Mouse (Mus musculus): ENCODE measurements at regions not wholly inside any gene's neighbourhood (a gene's known extent, or its start where the extent isn't known, plus 50 kb on each side); places are given as distances from the start of the nearest gene placed in this dataset.

- DNase-seq (ENCODE audit: low spot score in 2 of 2) = no peak
- intact Hi-C loops (cut with DNase I) = no loop called here
Observed at GRCm38 (mm10) chr3:138654610-138655371, 87.2 kb upstream of the Tspan5 start.

- no peak for DNase-seq (ENCODE audit: low spot score in 2 of 2)
- intact Hi-C loops (cut with DNase I) = no loop called here
Observed at GRCm38 (mm10) chr3:138655479-138655878, 86.5 kb upstream of the Tspan5 start.

GRCm38 (mm10) chr3:138662625-138663024, 79.4 kb upstream of the Tspan5 start:
- DNase-seq (ENCODE audit: low spot score in 2 of 2) = no peak
- intact Hi-C loops (cut with DNase I) = no loop called here

GRCm38 (mm10) chr3:138668394-138669092, 73.5 kb upstream of the Tspan5 start:
- DNase-seq (ENCODE audit: low spot score in 2 of 2) = no peak
- intact Hi-C loops (cut with DNase I) = no loop called here

- intact Hi-C loops (cut with DNase I) = no loop called here
- DNase-seq (ENCODE audit: low spot score in 2 of 2) = no peak
Observed at GRCm38 (mm10) chr3:138675881-138676280, 66.1 kb upstream of the Tspan5 start.

- intact Hi-C loops (cut with DNase I) = no loop called here
- no peak for DNase-seq (ENCODE audit: low spot score in 2 of 2)
Observed at GRCm38 (mm10) chr3:138678351-138678750, 63.6 kb upstream of the Tspan5 start.

GRCm38 (mm10) chr3:138686636-138687230, 55.3 kb upstream of the Tspan5 start:
- intact Hi-C loops (cut with DNase I) = no loop called here
- peak; percentile 24 to 58 for DNase-seq (ENCODE audit: low spot score in 2 of 2)

- intact Hi-C loops (cut with DNase I) = no loop called here
- no peak for DNase-seq (ENCODE audit: low spot score in 2 of 2)
Observed at GRCm38 (mm10) chr3:138688606-138689005, 53.4 kb upstream of the Tspan5 start.
